Mouse (Mus musculus): ENCODE data around the gene Olfr395. TPM values are rescaled to one million over a fixed set of nuclear protein-coding genes. Genes with fewer than 3 reads are reported as not detected.

Gene Olfr395
- not detected in 2 replicates for polyA plus RNA-seq (2012)

DNA sequence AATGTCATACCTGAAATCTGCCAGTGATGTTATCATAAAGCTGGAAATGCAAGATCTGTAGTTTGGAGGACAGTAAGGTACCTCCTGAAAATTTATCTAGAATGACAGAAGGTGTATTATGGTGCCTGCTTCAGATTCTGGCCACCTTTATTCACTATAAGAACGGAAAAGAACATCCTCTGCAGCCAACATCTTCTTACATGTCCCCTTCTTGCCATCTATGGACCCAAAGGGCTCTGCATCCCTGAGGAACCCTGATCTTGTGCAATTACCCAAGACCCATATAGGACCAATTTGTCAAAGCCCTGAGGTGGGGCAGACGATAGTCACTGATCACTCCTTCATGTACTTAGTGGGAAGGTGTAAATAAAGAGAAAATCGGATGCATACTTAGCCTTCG is at the start of gene Olfr395:
Olfr395 (minus strand) TSS at position 101 of the 400 bp plus-strand sequence.

DNA sequence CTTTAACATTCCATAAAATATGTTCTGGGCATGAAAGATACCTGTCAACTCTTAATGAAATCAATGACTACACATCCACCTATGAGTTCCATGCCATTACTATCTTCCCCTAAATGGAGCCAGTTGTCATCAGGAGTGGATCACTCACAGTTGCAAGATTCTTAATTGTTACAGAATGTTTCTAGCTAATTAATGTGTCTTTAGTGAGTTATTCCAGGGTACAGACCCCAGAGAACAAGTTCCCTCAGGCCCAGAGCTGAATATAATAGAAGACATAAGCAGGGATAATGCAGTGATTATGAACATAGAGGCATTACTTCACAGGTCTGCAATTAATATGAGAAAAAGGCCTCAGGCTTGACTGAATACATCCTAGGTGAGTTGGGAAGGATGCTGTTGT is 27.3 kb upstream of the Olfr395 start, which contains the start of gene Olfr23:
Olfr23 (plus strand) TSS at position 301 of the 400 bp plus-strand sequence.

DNA sequence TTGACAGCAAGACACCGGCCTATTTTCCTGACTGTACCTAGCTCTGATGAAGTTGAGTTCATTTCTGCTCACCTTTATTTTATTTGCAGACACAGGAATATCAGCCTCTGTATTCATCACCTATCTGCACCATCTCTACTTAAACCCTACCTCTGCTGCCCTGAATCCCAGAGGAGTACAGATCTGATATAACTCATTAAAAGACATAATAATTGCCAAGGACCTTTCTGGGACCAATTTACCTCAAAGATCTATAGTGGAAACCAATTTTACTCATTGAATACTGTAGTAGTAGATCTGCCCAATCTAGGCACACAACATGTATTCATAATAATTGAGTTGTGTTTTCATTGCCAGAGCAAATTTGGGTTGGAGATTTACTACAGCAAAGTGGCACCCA is 18.4 kb downstream of the Olfr395 start, which contains the start of gene Olfr394:
Olfr394 (minus strand) TSS at position 101 of the 400 bp plus-strand sequence.

Other genes with a start within 250 kb of the Olfr395 start
- not detected in 2 replicates for gene Zfp735, start 220.5 kb downstream of the Olfr395 start, polyA plus RNA-seq (2012)
- not detected in 2 replicates for gene Olfr389, start 128.6 kb downstream of the Olfr395 start, polyA plus RNA-seq (2012)
- not detected in 2 replicates for gene Olfr390, start 126.3 kb downstream of the Olfr395 start, polyA plus RNA-seq (2012)
- gene Olfr391-ps, start 106.2 kb downstream of the Olfr395 start, polyA plus RNA-seq (2012): not detected in 2 replicates
- gene Olfr392, start 92.2 kb downstream of the Olfr395 start, polyA plus RNA-seq (2012): not detected in 2 replicates
- not detected in 2 replicates for gene Olfr393, start 57.8 kb downstream of the Olfr395 start, polyA plus RNA-seq (2012)
- not detected in 2 replicates for gene Olfr394, start 18.5 kb downstream of the Olfr395 start, polyA plus RNA-seq (2012)
- gene Olfr23, start 27.4 kb upstream of the Olfr395 start, polyA plus RNA-seq (2012): not detected in 2 replicates
- gene Olfr397, start 51.5 kb upstream of the Olfr395 start, polyA plus RNA-seq (2012): not detected in 2 replicates
- 0.02 TPM in 1 of 2 replicates, not detected in the other for gene Olfr398, start 81.1 kb upstream of the Olfr395 start, polyA plus RNA-seq (2012)
- not detected in 2 replicates for gene Olfr139, start 147.3 kb upstream of the Olfr395 start, polyA plus RNA-seq (2012)
- not detected in 2 replicates for gene Olfr399, start 147.3 kb upstream of the Olfr395 start, polyA plus RNA-seq (2012)
- gene Zfp616, start 160.7 kb upstream of the Olfr395 start, polyA plus RNA-seq (2012): not detected in 2 replicates
- not detected in 2 replicates for gene Olfr401, start 204.4 kb upstream of the Olfr395 start, polyA plus RNA-seq (2012)
- not detected in 2 replicates for gene Olfr402, start 244.2 kb upstream of the Olfr395 start, polyA plus RNA-seq (2012)

Measured in megakaryocyte-erythroid progenitor cell, adult 5 weeks (primary cell).